Mouse (Mus musculus) kidney, embryonic 16.5 days (tissue): ENCODE results near the gene Eps15l1. TPM values are rescaled to one million over a fixed set of nuclear protein-coding genes. Genes with fewer than 3 reads are reported as not detected.

Experiments
- ATAC-seq: fragments of 200-750 bp; cut with Nextera tagmentation; 2 replicates; pipeline ENCODE4 v1.8.0; 2017; ENCODE audit warnings: moderate TSS enrichment; ENCODE audit not compliant: low FRiP score, low TSS enrichment
- H3K27ac ChIP-seq: fragments of 300-500 bp; sonication (generic); 2 replicates; pipeline ENCODE4 v1.5.1; 2014; ENCODE audit warnings: low read length
- H3K27me3 ChIP-seq: fragments of 300-500 bp; sonication (generic); 2 replicates; pipeline ENCODE4 v1.6.1; 2014; ENCODE audit warnings: low read length, control low read depth, mixed read lengths; ENCODE audit not compliant: insufficient read depth
- H3K36me3 ChIP-seq: fragments of 300-500 bp; sonication (generic); 2 replicates; pipeline ENCODE4 v1.6.1; 2014; ENCODE audit warnings: low read length, control low read depth, mixed read lengths; ENCODE audit not compliant: insufficient read depth
- H3K4me1 ChIP-seq: fragments of 300-500 bp; sonication (generic); 2 replicates; pipeline ENCODE4 v1.6.1; 2014; ENCODE audit warnings: low read length, control low read depth, mixed read lengths; ENCODE audit not compliant: insufficient read depth
- H3K4me2 ChIP-seq: fragments of 300-500 bp; sonication (generic); replicated peaks from 2 replicates; pipeline ENCODE4 v1.6.1; 2014; ENCODE audit warnings: low read depth, low read length
- H3K4me3 ChIP-seq: fragments of 300-500 bp; sonication (generic); 2 replicates; pipeline ENCODE4 v1.5.1; 2014; ENCODE audit warnings: mild to moderate bottlenecking, low read length
- H3K9ac ChIP-seq: fragments of 300-500 bp; sonication (generic); replicated peaks from 2 replicates; pipeline ENCODE4 v1.6.1; 2014; ENCODE audit warnings: low read length
- H3K9me3 ChIP-seq: fragments of 300-500 bp; sonication (generic); 2 replicates; pipeline ENCODE4 v1.6.1; 2016; ENCODE audit warnings: low read length, control low read depth
- WGBS: fragments of 180-500 bp; shearing (Covaris S2); extraction: QIAGEN DNeasy Blood & Tissue Kit; methylation state at CpG from one replicate; pipeline ENCODE4 v1.1.7; 2014; 5-methylcytosine and 5-hydroxymethylcytosine counted together
- polyA plus RNA-seq: library from polyadenylated mRNA; unstranded; fragments of >200 nt; fragmentation: Nextera tagmentation; extraction: Ambion mirVana; gene quantifications from 2 replicates; pipeline ENCODE4 v1.2.1, GENCODE M21; 2015

Gene Eps15l1
- polyA plus RNA-seq, 1 experiment from 2014 or later, result 61.3 TPM

- under 1% methylated on average over 46 of the region's 46 CpGs for WGBS
- Histone ChIP-seq H3K4me2 (peak within 1 kb of the TSS; percentile 82), H3K4me1 (peaks cover 7% of the 10 kb centered on the region; the same call in 1 of the 2 replicates), H3K9me3 (no peaks in the 10 kb centered on the region), H3K27ac (peak within 1 kb of the TSS; percentile 62; the same call in 1 of the 2 replicates), H3K4me3 (peak within 1 kb of the TSS; percentile 70), H3K36me3 (no peaks in the 10 kb centered on the region), H3K27me3 (peaks cover 28% of the 10 kb centered on the region), H3K9ac (peak within 1 kb of the TSS; percentile 72)
- peak; percentile 98 for ATAC-seq
Observed at GRCm38 (mm10) chr8:72318801-72319322, 102.4 kb downstream of the Eps15l1 start, which contains the start of gene Klf2. Gene Klf2, plus strand, starts transcription at chr8:72319033.

GRCm38 (mm10) chr8:72317741-72318301 is 103.4 kb downstream of the Eps15l1 start:
- Histone ChIP-seq H3K4me3 (no peak overlapping the region), H3K4me1 (peaks cover 7% of the 10 kb centered on the region; the same call in 1 of the 2 replicates), H3K9ac (no peak overlapping the region), H3K27ac (no peak overlapping the region), H3K36me3 (no peaks in the 10 kb centered on the region), H3K4me2 (no peak overlapping the region), H3K27me3 (peaks cover 28% of the 10 kb centered on the region), H3K9me3 (no peaks in the 10 kb centered on the region)
- ATAC-seq, result no peak
- 48% methylated on average over 5 of the region's 5 CpGs for WGBS

DNA sequence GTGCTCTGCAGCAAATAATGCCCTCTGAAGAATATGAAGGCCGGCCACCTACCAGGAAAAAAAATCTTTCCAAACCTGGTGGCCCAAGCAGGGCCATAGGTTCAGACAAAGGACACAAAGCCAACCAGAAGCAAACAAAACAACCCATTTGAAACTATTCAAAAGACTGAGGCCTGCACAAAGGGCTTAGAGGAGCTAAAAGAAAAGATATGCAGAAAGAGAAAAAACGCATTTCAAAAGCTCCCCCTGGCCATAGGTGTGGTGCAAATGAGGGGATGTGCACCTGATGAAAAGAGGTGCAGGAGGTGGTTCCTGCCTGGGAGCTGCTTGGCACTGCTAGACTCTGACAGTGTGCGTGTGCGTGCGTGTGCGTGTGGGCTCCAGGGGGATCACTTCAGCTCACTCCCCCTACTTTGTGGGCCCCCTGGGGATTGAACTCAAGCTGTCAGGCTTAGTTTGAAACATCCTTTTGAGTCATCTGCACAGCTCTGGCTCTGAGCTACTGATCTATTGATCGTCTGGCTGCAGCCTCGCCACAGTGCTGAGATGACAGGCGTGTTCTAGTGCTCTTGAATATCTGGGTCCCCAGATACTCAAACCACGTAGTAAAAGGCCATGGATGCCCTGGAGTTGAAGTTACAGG is 105.1 kb downstream of the Eps15l1 start:
- no peak overlapping the region for H3K9ac ChIP-seq
- 70% methylated on average over 10 of the region's 10 CpGs for WGBS
- no peak for ATAC-seq

DNA sequence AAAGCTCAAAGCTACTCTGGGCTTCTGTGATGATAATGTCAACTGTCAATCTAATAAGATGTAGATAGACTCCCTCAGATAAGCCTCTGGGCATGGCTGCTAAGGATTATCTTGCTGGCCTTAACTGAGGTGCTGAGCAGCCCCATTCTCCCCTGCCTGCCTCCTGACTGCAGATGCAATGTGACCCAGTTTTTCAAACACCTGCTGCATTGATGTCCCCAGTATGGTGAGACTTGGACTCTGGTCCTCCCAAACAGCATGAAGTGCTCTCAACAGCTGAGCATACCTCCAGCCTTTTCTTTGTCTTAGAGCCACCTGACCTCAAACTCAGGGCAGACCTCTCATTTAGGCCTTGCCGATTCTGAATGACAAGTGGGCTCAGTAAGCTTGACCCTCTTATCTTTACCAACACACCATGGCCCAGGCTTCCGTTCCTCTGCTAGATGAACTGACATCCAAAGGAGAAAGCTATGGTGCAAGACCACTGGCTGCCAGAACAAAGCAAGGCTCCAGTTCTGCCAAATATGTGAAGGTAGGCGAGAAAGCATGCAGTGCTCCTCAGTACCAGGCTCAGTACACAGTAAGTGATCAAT is 108.2 kb downstream of the Eps15l1 start:
- H3K27me3 ChIP-seq, result no peaks in the 10 kb centered on the region; the same call in 1 of the 2 replicates
- ATAC-seq, result no peak
- H3K4me2 ChIP-seq, result no peak overlapping the region
- 89% methylated on average over 3 of the region's 3 CpGs for WGBS
- H3K9ac ChIP-seq, result no peak overlapping the region
- H3K27ac ChIP-seq, result no peak overlapping the region
- peaks cover 6% of the 10 kb centered on the region; the same call in 1 of the 2 replicates for H3K4me1 ChIP-seq
- no peaks in the 10 kb centered on the region for H3K9me3 ChIP-seq
- no peaks in the 10 kb centered on the region for H3K36me3 ChIP-seq
- H3K4me3 ChIP-seq, result no peak overlapping the region

More for the DNA sequence above, 105.1 kb downstream of the Eps15l1 start:
- Histone ChIP-seq H3K9me3 (no peaks in the 10 kb centered on the region), H3K27me3 (peaks cover 21% of the 10 kb centered on the region), H3K4me2 (no peak overlapping the region), H3K27ac (no peak overlapping the region), H3K36me3 (no peaks in the 10 kb centered on the region), H3K4me3 (no peak overlapping the region), H3K4me1 (peaks cover 4% of the 10 kb centered on the region; the same call in 1 of the 2 replicates)

DNA sequence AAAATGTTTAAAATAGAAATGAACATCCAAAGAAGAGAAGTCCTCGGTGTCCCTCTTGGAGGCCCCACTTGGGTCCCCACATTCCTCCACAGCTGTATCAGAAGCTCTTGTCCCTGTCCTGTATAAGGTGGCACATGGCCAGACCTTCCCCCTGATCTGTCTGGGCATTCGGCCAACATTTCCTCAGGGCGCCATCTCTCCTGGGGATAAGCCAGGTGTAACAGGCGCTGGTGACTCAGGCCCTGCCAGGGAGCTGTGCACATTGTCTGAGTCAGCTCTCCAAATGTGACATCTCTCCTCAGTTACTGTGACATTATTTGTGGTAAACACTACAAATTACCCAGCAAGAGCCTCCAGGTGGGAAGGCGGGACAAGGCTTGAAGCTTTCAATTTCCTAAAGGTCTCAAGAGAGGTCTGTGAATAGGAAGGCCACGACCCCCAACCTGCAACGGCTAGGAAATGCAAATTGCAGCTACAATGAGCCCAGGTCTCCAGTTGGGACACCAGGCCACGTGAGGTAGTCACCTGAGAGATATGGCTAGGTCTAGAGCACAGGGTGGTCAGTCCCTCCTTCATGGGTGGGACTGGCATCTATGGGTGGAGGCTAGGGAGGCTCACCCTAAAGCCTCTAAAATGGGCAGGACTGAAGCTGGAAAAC is 110.3 kb downstream of the Eps15l1 start:
- Histone ChIP-seq H3K9me3 (no peaks in the 10 kb centered on the region), H3K36me3 (no peaks in the 10 kb centered on the region), H3K27me3 (no peaks in the 10 kb centered on the region), H3K27ac (no peak overlapping the region), H3K4me2 (no peak overlapping the region), H3K9ac (no peak overlapping the region), H3K4me1 (peaks cover 3% of the 10 kb centered on the region; the same call in 1 of the 2 replicates), H3K4me3 (no peak overlapping the region)
- peak; percentile 60; the same call in 1 of the 2 replicates for ATAC-seq
- WGBS, result 50% methylated on average over 8 of the region's 8 CpGs

- 55% methylated on average over 6 of the region's 6 CpGs for WGBS
- H3K9me3 ChIP-seq, result no peaks in the 10 kb centered on the region
- no peak overlapping the region for H3K4me3 ChIP-seq
- 0 out of 2 replicates have a peak, but pooled peaks cover 3% of the 10 kb centered on the region for H3K4me1 ChIP-seq
- H3K27me3 ChIP-seq, result no peaks in the 10 kb centered on the region
- H3K27ac ChIP-seq, result no peak overlapping the region
- no peak for ATAC-seq
- no peak overlapping the region for H3K9ac ChIP-seq
- H3K36me3 ChIP-seq, result no peaks in the 10 kb centered on the region
- H3K4me2 ChIP-seq, result no peak overlapping the region
Observed at GRCm38 (mm10) chr8:72308276-72308675, 113.0 kb downstream of the Eps15l1 start.

- Histone ChIP-seq H3K27ac (no peak overlapping the region), H3K4me1 (peaks cover 3% of the 10 kb centered on the region; the same call in 1 of the 2 replicates), H3K4me3 (no peak overlapping the region), H3K27me3 (no peaks in the 10 kb centered on the region), H3K9ac (no peak overlapping the region), H3K9me3 (no peaks in the 10 kb centered on the region), H3K36me3 (no peaks in the 10 kb centered on the region), H3K4me2 (no peak overlapping the region)
- no peak for ATAC-seq
- 85% methylated on average over 5 of the region's 5 CpGs for WGBS
Observed at GRCm38 (mm10) chr8:72306913-72307312, 114.3 kb downstream of the Eps15l1 start.

- Histone ChIP-seq H3K27me3 (no peaks in the 10 kb centered on the region), H3K27ac (no peak within 1 kb of the TSS), H3K4me3 (no peak within 1 kb of the TSS), H3K9me3 (no peaks in the 10 kb centered on the region), H3K9ac (no peak within 1 kb of the TSS), H3K4me1 (no peaks in the 10 kb centered on the region; the same call in 1 of the 2 replicates), H3K36me3 (no peaks in the 10 kb centered on the region), H3K4me2 (no peak within 1 kb of the TSS)
- no peak for ATAC-seq
- 77% methylated on average over 15 of the region's 16 CpGs for WGBS
Observed at GRCm38 (mm10) chr8:72305210-72305905, 115.9 kb downstream of the Eps15l1 start, which contains the start of gene Gm10282. Gene Gm10282, minus strand, starts transcription at chr8:72305260.

DNA sequence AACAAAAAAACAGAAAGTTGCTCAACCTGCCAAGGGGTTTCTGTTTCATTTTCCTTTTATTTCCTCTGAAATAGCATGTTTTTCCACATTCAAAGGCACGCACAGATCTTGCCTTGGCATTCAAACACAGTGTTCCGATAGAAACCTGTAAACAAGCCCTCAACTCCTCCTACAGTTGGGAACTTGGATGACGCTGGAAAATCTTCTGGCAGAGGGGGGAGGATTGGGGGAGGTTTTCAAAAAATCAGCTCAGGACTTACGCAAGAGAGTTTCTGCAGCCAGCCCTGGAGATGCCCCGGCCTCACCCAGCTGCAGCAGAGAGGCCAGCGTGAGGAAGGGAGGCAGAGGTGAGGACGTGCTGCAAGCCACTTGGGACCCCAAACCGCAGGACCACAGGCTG is 117.6 kb downstream of the Eps15l1 start:
- H3K27me3 ChIP-seq, result no peaks in the 10 kb centered on the region
- H3K4me1 ChIP-seq, result no peaks in the 10 kb centered on the region; the same call in 1 of the 2 replicates
- H3K9me3 ChIP-seq, result no peaks in the 10 kb centered on the region
- H3K27ac ChIP-seq, result no peak overlapping the region
- H3K9ac ChIP-seq, result no peak overlapping the region
- ATAC-seq, result no peak
- H3K4me2 ChIP-seq, result no peak overlapping the region
- WGBS, result 52% methylated on average over 8 of the region's 8 CpGs
- H3K36me3 ChIP-seq, result no peaks in the 10 kb centered on the region
- H3K4me3 ChIP-seq, result no peak overlapping the region
